Mouse (Mus musculus) forebrain, embryonic 13.5 days (tissue): ENCODE results near the gene Tmem186. TPM values are rescaled to one million over a fixed set of nuclear protein-coding genes. Genes with fewer than 3 reads are reported as not detected.

Source experiments
- ATAC-seq: fragments of 200-750 bp; cut with Nextera tagmentation; 2 replicates; pipeline ENCODE4 v1.8.0; 2017
- H3K27ac ChIP-seq: fragments of 300-500 bp; sonication (generic); 2 replicates; pipeline ENCODE4 v1.5.1; 2015; ENCODE audit warnings: inconsistent platforms, mild to moderate bottlenecking, moderate library complexity
- H3K27me3 ChIP-seq: fragments of 300-500 bp; sonication (generic); 2 replicates; pipeline ENCODE4 v1.6.1; 2015; ENCODE audit warnings: mild to moderate bottlenecking, inconsistent platforms
- H3K36me3 ChIP-seq: fragments of 300-500 bp; sonication (generic); 2 replicates; pipeline ENCODE4 v1.6.1; 2015; ENCODE audit warnings: mild to moderate bottlenecking, inconsistent platforms; ENCODE audit not compliant: poor library complexity, severe bottlenecking
- H3K4me1 ChIP-seq: fragments of 300-500 bp; sonication (generic); 2 replicates; pipeline ENCODE4 v1.6.1; 2015; ENCODE audit warnings: inconsistent platforms
- H3K4me2 ChIP-seq: fragments of 300-500 bp; sonication (generic); 2 replicates; pipeline ENCODE4 v1.6.1; 2015; ENCODE audit warnings: inconsistent platforms, mild to moderate bottlenecking, moderate library complexity
- H3K4me3 ChIP-seq: fragments of 300-500 bp; sonication (generic); 2 replicates; pipeline ENCODE4 v1.5.1; 2015; ENCODE audit warnings: mild to moderate bottlenecking, inconsistent platforms
- H3K9ac ChIP-seq: fragments of 300-500 bp; sonication (generic); 2 replicates; pipeline ENCODE4 v1.6.1; 2015; ENCODE audit warnings: mild to moderate bottlenecking, inconsistent platforms
- H3K9me3 ChIP-seq: fragments of 300-500 bp; sonication (generic); replicated peaks from 2 replicates; pipeline ENCODE4 v1.6.1; 2016; ENCODE audit warnings: inconsistent platforms
- WGBS: fragments of 180-500 bp; shearing (Covaris S2); methylation state at CpG from one replicate; pipeline ENCODE4 v1.1.7; 2015; 5-methylcytosine and 5-hydroxymethylcytosine counted together
- polyA plus RNA-seq: library from polyadenylated mRNA; unstranded; fragments of >200 nt; fragmentation: Nextera tagmentation; extraction: Ambion mirVana; gene quantifications from 2 replicates; pipeline ENCODE4 v1.2.1, GENCODE M21; 2015

Tmem186 gene
- 22.9 and 26.9 TPM in 2 replicates for polyA plus RNA-seq

- Histone ChIP-seq H3K9me3 (no peaks in the 10 kb centered on the region), H3K36me3 (peaks cover 30% of the 10 kb centered on the region), H3K4me1 (peaks cover 28% of the 10 kb centered on the region), H3K9ac (peak within 1 kb of the TSS; percentile 84), H3K4me3 (peak within 1 kb of the TSS; percentile 62), H3K27ac (peak within 1 kb of the TSS; percentile 70), H3K4me2 (peak within 1 kb of the TSS; percentile 94), H3K27me3 (no peaks in the 10 kb centered on the region)
- peak; percentile 94 for ATAC-seq
- under 1% methylated on average over 59 of the region's 59 CpGs for WGBS
Measured at GRCm38 (mm10) chr16:8637217-8638051, at the start of gene Tmem186, which contains the start of gene Pmm2. Tmem186 (minus strand) TSS chr16:8637712. Pmm2 (plus strand) TSS chr16:8637674.

DNA sequence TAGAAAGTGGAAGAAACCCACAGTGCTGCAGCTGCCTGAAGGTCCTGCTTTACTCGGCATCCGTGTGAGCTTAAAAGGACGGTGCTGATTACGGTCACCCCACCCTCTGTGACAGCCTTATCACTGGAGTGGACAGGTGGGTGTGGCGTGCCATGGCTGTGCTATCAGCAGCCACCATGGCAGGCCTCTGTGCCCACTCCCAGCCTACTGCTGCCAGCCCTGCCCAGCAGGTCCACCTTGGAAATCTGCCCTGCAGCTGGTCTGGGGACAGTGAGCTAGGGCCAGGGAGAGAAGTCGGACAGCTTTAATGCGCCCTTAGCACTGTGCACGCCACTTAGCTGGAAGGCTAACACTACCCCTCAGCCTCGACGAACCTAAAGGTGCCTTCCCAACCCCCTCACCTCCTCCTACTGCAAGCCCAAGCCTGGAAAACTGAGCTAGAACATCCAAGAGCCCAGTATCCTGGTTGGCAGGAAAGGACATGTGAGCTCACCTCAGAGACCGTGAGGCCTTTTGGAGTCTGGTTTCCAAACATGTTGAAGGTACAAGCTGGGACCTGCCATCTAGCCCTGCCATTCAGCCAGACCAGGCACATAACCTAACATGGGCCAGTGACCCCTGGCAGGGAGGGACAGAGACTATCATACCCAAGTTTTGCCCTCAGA is 49.5 kb upstream of the Tmem186 start:
- 0 out of 2 replicates have a peak, but pooled peaks have one; percentile 9 for ATAC-seq
- H3K27ac ChIP-seq: no peak overlapping the region
- no peaks in the 10 kb centered on the region for H3K9me3 ChIP-seq
- H3K4me2 ChIP-seq: no peak overlapping the region
- H3K4me3 ChIP-seq: no peak overlapping the region
- no peaks in the 10 kb centered on the region for H3K4me1 ChIP-seq
- 89% methylated on average over 11 of the region's 11 CpGs for WGBS
- peaks cover 53% of the 10 kb centered on the region for H3K36me3 ChIP-seq
- no peaks in the 10 kb centered on the region for H3K27me3 ChIP-seq
- peak overlapping the region; percentile 31; the same call in 1 of the 2 replicates for H3K9ac ChIP-seq

DNA sequence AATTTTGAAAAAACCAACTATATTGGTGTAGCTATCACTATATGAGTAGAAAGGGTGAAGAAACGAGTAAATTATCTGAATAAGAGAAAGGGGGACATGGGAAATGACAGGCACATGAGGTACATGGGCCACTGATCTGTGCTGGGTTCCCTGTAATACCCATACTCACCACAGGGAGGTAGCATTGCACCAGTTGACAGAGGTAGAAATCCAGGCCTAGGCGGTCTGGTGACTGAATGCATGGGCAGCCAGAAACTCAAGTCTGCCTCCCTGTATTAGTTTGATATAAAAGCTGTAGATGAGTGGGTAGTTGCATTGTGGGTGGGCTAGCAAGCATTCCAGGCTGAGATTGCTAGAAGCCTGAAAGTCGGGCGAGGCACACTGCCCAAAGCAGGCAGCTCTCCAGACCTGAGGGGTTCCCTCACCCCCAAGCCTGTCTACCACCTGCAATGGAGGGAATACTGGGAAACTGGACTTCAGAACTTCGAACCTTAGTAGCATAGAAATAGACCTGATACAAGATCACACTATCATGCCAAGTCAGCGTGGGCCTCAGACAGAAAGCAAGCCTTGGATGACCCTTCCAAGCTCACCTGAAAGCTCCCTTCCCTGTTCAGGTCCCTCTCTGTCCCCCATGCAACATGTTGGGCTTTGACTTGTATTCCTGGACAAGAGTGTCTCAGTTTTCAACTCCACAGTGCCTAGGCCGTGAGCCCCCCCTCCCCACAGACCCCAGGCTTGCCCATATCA is 48.8 kb upstream of the Tmem186 start:
- H3K27me3 ChIP-seq: no peaks in the 10 kb centered on the region

GRCm38 (mm10) chr16:8685087-8685486 is 47.6 kb upstream of the Tmem186 start:
- Histone ChIP-seq H3K9ac (no peak overlapping the region), H3K36me3 (peaks cover 34% of the 10 kb centered on the region), H3K27me3 (no peaks in the 10 kb centered on the region), H3K9me3 (no peaks in the 10 kb centered on the region), H3K4me2 (no peak overlapping the region), H3K27ac (no peak overlapping the region), H3K4me3 (no peak overlapping the region), H3K4me1 (no peaks in the 10 kb centered on the region)
- WGBS: 85% methylated on average over 4 of the region's 4 CpGs
- ATAC-seq: no peak

More for the DNA sequence above, 48.8 kb upstream of the Tmem186 start:
- no peak overlapping the region for H3K4me3 ChIP-seq
- H3K27ac ChIP-seq: no peak overlapping the region
- H3K4me1 ChIP-seq: no peaks in the 10 kb centered on the region
- no peak overlapping the region for H3K4me2 ChIP-seq
- H3K36me3 ChIP-seq: peaks cover 46% of the 10 kb centered on the region
- WGBS: 58% methylated on average over 7 of the region's 7 CpGs
- peak; percentile 65 for ATAC-seq
- H3K9me3 ChIP-seq: no peaks in the 10 kb centered on the region
- no peak overlapping the region for H3K9ac ChIP-seq

- Histone ChIP-seq H3K27me3 (no peaks in the 10 kb centered on the region), H3K9ac (no peak within 1 kb of the TSS), H3K27ac (no peak within 1 kb of the TSS), H3K4me3 (no peak within 1 kb of the TSS), H3K9me3 (no peaks in the 10 kb centered on the region), H3K4me2 (no peak within 1 kb of the TSS), H3K4me1 (no peaks in the 10 kb centered on the region), H3K36me3 (no peaks in the 10 kb centered on the region)
- ATAC-seq: no peak
- 72% methylated on average over 5 of the region's 5 CpGs for WGBS
Measured at GRCm38 (mm10) chr16:8680470-8680869, 43.0 kb upstream of the Tmem186 start, which contains the start of gene Gm5767. Gm5767 (plus strand) TSS chr16:8680770.

GRCm38 (mm10) chr16:8679780-8680179 is 42.3 kb upstream of the Tmem186 start:
- H3K27me3 ChIP-seq: no peaks in the 10 kb centered on the region
- WGBS: 93% methylated on average over 3 of the region's 3 CpGs
- no peak overlapping the region for H3K4me2 ChIP-seq
- H3K4me3 ChIP-seq: no peak overlapping the region
- no peak overlapping the region for H3K9ac ChIP-seq
- ATAC-seq: no peak
- H3K36me3 ChIP-seq: no peaks in the 10 kb centered on the region
- no peaks in the 10 kb centered on the region for H3K4me1 ChIP-seq
- no peaks in the 10 kb centered on the region for H3K9me3 ChIP-seq
- H3K27ac ChIP-seq: no peak overlapping the region

- H3K4me2 ChIP-seq: no peak overlapping the region
- H3K36me3 ChIP-seq: no peaks in the 10 kb centered on the region
- H3K4me3 ChIP-seq: no peak overlapping the region
- H3K27ac ChIP-seq: no peak overlapping the region
- H3K9ac ChIP-seq: no peak overlapping the region
- H3K4me1 ChIP-seq: no peaks in the 10 kb centered on the region
- no peak for ATAC-seq
- peaks cover 5% of the 10 kb centered on the region for H3K27me3 ChIP-seq
- H3K9me3 ChIP-seq: no peaks in the 10 kb centered on the region
- 87% methylated on average over 4 of the region's 4 CpGs for WGBS
Measured at GRCm38 (mm10) chr16:8678676-8679075, 41.2 kb upstream of the Tmem186 start.

- Histone ChIP-seq H3K27ac (no peak overlapping the region), H3K4me3 (no peak overlapping the region), H3K27me3 (peaks cover 11% of the 10 kb centered on the region), H3K4me2 (no peak overlapping the region), H3K36me3 (no peaks in the 10 kb centered on the region), H3K4me1 (no peaks in the 10 kb centered on the region), H3K9me3 (no peaks in the 10 kb centered on the region), H3K9ac (no peak overlapping the region)
- ATAC-seq: no peak
- 47% methylated on average over 5 of the region's 5 CpGs for WGBS
Measured at GRCm38 (mm10) chr16:8678035-8678434, 40.5 kb upstream of the Tmem186 start.

DNA sequence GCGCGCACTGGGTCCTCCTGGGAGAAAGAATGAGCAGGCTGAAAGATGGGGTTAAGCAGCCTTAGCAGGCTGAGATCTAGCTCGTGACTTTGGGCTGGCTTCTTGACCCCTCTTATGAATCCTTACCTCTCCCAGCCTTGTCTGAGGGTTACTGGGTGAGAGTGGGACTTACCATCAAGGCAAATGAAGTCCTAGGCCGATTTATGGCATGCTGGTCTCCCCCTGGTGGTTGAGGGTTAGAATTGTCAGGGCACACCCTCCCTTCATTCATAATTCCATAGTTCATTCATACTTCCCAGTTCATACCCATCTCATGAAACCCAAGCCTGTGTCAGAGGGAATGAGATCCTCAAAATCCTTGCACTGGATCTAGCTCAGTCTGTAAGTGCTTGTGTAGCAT is 39.3 kb upstream of the Tmem186 start:
- Histone ChIP-seq H3K4me1 (no peaks in the 10 kb centered on the region), H3K9me3 (no peaks in the 10 kb centered on the region), H3K27ac (no peak overlapping the region), H3K27me3 (peaks cover 15% of the 10 kb centered on the region), H3K4me3 (no peak overlapping the region), H3K9ac (no peak overlapping the region), H3K36me3 (no peaks in the 10 kb centered on the region), H3K4me2 (no peak overlapping the region)
- ATAC-seq: no peak
- 52% methylated on average over 4 of the region's 4 CpGs for WGBS

DNA sequence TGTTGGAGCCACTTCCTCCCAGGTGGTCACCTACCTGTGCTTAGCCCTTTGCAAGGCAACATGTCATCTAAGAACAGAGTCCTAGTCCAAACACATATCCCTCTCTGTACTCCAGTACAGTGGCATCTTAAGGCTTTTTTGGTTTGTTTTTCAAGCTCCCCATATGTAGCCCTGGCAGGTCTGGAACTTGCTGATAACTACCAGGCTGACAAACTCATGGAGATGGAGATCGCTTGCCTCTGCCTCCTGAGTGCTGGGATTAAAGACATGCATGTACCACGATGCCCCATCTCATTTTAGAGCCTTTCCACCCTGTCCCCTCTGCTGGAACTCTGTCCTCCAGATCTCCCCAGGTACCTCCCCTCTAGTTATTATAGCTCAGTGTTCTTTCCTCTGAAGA is 38.7 kb upstream of the Tmem186 start:
- ATAC-seq: no peak
- H3K27ac ChIP-seq: no peak overlapping the region
- H3K9me3 ChIP-seq: no peaks in the 10 kb centered on the region
- peaks cover 15% of the 10 kb centered on the region for H3K27me3 ChIP-seq
- no peaks in the 10 kb centered on the region for H3K36me3 ChIP-seq
- H3K4me1 ChIP-seq: no peaks in the 10 kb centered on the region; the same call in 1 of the 2 replicates
- H3K9ac ChIP-seq: no peak overlapping the region
- WGBS: 76% methylated on average over 2 of the region's 2 CpGs
- no peak overlapping the region for H3K4me3 ChIP-seq
- no peak overlapping the region for H3K4me2 ChIP-seq

DNA sequence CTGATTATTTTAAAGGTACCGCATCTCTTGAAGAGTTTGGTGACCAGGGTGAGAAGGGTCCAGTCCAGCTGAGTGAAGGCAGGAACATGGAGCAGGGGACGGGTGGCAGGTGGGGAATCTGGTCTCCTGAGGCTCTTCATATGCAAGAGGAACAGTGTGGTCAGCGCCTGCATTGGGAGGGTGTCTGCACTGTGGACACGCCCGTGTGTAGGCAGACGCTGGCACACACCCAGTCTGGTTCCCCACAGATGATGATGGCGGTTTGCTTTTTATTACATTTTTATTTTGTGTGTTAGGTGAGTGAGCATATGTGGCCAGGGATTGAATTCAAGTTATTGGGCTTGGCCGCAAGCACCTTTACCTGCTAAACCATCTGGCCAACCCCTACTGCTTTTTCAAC is 38.0 kb upstream of the Tmem186 start:
- Histone ChIP-seq H3K36me3 (no peaks in the 10 kb centered on the region), H3K4me3 (no peak overlapping the region), H3K9me3 (no peaks in the 10 kb centered on the region), H3K9ac (no peak overlapping the region), H3K4me2 (no peak overlapping the region), H3K4me1 (peaks cover 5% of the 10 kb centered on the region), H3K27me3 (peaks cover 15% of the 10 kb centered on the region), H3K27ac (no peak overlapping the region)
- ATAC-seq: no peak
- 83% methylated on average over 8 of the region's 8 CpGs for WGBS

DNA sequence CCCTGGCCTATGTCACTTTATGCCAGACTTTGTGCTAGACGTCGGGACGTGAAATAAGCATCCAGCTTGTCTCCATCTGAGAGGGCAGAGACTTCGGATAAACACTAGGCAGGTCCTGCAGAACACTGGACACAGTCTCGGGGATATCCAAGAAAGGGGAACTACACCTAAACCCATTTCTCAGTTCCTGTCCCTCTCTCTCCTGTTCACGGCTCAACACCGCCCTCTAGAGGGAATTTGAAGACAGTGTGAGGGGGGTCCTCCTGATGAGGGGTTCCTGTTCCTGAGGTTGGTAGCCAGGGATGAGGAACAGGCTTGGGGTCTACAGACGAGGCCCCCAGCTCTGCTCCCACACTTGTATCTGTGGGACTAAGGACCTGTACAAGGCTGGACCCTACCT is 36.7 kb upstream of the Tmem186 start:
- H3K9me3 ChIP-seq: no peaks in the 10 kb centered on the region
- H3K27ac ChIP-seq: no peak overlapping the region
- H3K4me1 ChIP-seq: peaks cover 19% of the 10 kb centered on the region
- H3K4me3 ChIP-seq: no peak overlapping the region
- H3K36me3 ChIP-seq: no peaks in the 10 kb centered on the region
- H3K9ac ChIP-seq: no peak overlapping the region
- peaks cover 15% of the 10 kb centered on the region for H3K27me3 ChIP-seq
- H3K4me2 ChIP-seq: no peak overlapping the region
- WGBS: 5% methylated on average over 8 of the region's 8 CpGs
- ATAC-seq: 0 out of 2 replicates have a peak, but pooled peaks have one; percentile 2
